Mouse (Mus musculus): ENCODE results near the gene Gfpt1. TPM values are rescaled to one million over a fixed set of nuclear protein-coding genes. Genes with fewer than 3 reads are reported as not detected.

Gene Gfpt1
- polyA plus RNA-seq (2015; fragmentation: Nextera tagmentation; extraction: Ambion mirVana), result 19.8 and 22.0 TPM in 2 replicates

DNA sequence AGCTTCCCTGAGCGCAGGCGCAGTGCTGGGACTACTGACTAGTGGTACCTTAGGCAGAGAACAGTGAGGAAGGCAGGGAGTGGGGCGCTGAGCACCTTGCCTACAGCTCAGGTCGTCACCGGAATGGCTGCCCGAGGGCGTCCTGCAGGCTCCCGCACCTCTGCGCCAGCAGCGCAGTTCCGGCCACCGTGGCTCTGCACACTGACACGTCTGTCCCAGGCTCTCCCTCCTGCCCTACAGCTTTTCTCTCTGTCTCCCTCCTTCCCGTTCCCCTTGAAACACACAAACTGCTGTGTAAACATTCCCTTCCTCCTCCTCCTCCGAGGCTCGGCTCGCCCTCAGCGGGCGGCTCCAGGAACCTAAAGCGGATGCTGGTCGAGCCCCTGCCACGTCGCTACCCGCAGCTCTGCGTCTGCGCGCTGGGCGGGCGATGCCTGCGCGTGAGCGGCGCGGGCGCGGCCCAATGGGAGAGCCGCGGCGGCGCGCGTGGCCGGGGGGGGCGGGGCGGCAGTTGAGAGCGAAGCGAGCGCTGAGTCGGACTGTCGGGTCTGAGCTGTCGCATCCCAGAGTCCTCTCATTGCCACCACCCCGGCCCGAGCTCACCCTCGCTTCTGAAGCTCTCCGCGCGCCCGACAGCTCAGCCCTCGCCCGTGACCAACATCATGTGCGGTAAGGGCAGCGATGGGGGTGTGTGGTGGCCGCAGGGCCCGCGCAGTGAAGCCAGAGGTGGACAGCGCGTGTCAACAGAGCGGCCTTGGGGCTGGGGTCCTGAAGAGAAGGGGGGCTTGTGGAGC lies at the start of gene Gfpt1:
Gfpt1 (plus strand) TSS at position 510 of the 794 bp plus-strand sequence.
- Histone ChIP-seq H3K4me3 (replicated peaks) (peak within 1 kb of the TSS; percentile 74), H3K27ac (peak within 1 kb of the TSS; percentile 100), H3K4me1 (peaks cover 15% of the 10 kb centered on the region), H3K36me3 (peaks cover 4% of the 10 kb centered on the region; the same call in 1 of the 2 replicates), H3K4me2 (peak within 1 kb of the TSS; percentile 83), H3K9ac (peak within 1 kb of the TSS; percentile 89), H3K9me3 (replicated peaks) (no peaks in the 10 kb centered on the region), H3K27me3 (no peaks in the 10 kb centered on the region)
- peak; percentile 99 for ATAC-seq (replicated peaks; ENCODE audit: low FRiP score)
- WGBS, result under 1% methylated on average over 68 of the region's 68 CpGs

DNA sequence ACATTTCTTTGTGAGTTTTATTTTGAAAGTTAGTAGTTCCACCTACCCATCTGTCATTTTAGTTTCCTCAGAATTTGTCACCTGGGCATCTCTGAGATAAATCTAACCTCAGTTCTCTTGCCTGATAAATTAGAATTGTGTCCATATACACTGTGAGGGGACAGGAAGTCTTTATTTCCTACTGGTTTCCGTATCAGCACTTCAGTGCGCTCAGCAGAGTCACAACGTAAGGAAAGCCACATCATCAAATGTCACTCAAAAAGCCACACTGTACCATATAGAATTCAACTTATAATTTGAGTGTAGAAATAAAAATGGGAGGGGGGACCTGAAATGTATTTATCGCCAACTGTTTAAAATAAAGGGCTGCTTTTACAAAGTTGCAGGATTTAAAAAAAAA lies 48.4 kb upstream of the Gfpt1 start:
- H3K4me2 ChIP-seq, result no peak overlapping the region
- 0 out of 2 replicates have a peak, but pooled peaks cover 3% of the 10 kb centered on the region for H3K4me1 ChIP-seq
- no peaks in the 10 kb centered on the region for H3K27me3 ChIP-seq
- H3K36me3 ChIP-seq, result peaks cover 44% of the 10 kb centered on the region
- no peak overlapping the region for H3K4me3 ChIP-seq (replicated peaks)
- H3K9me3 ChIP-seq (replicated peaks), result no peaks in the 10 kb centered on the region
- H3K9ac ChIP-seq, result no peak overlapping the region
- no peak overlapping the region for H3K27ac ChIP-seq
- ATAC-seq (replicated peaks; ENCODE audit: low FRiP score), result no peak
- 81% methylated on average over 4 of the region's 4 CpGs for WGBS

- H3K27me3 ChIP-seq, result no peaks in the 10 kb centered on the region
- H3K4me3 ChIP-seq (replicated peaks), result no peak overlapping the region
- WGBS, result 85% methylated on average over 5 of the region's 5 CpGs
- no peaks in the 10 kb centered on the region for H3K9me3 ChIP-seq (replicated peaks)
- H3K4me1 ChIP-seq, result 0 out of 2 replicates have a peak, but pooled peaks cover 3% of the 10 kb centered on the region
- H3K27ac ChIP-seq, result no peak overlapping the region
- no peak for ATAC-seq (replicated peaks; ENCODE audit: low FRiP score)
- no peak overlapping the region for H3K9ac ChIP-seq
- no peak overlapping the region for H3K4me2 ChIP-seq
- H3K36me3 ChIP-seq, result peaks cover 41% of the 10 kb centered on the region
These were observed 45.9 kb upstream of the Gfpt1 start for GRCm38 (mm10) chr6:86996629-86997307.

- ATAC-seq (replicated peaks; ENCODE audit: low FRiP score), result no peak
- 88% methylated on average over 6 of the region's 6 CpGs for WGBS
- Histone ChIP-seq H3K9me3 (replicated peaks) (no peaks in the 10 kb centered on the region), H3K36me3 (peaks cover 41% of the 10 kb centered on the region), H3K4me2 (no peak overlapping the region), H3K27ac (no peak overlapping the region), H3K4me1 (0 out of 2 replicates have a peak, but pooled peaks cover 3% of the 10 kb centered on the region), H3K4me3 (replicated peaks) (no peak overlapping the region), H3K9ac (no peak overlapping the region), H3K27me3 (no peaks in the 10 kb centered on the region)
These were observed 45.3 kb upstream of the Gfpt1 start for GRCm38 (mm10) chr6:86997360-86997759.

GRCm38 (mm10) chr6:87001995-87002394 lies 40.7 kb upstream of the Gfpt1 start:
- no peak for ATAC-seq (replicated peaks; ENCODE audit: low FRiP score)
- Histone ChIP-seq H3K4me2 (no peak overlapping the region), H3K4me1 (peaks cover 4% of the 10 kb centered on the region; the same call in 1 of the 2 replicates), H3K4me3 (replicated peaks) (no peak overlapping the region), H3K36me3 (peaks cover 25% of the 10 kb centered on the region), H3K27ac (peak overlapping the region; percentile 65), H3K9ac (no peak overlapping the region), H3K9me3 (replicated peaks) (no peaks in the 10 kb centered on the region), H3K27me3 (no peaks in the 10 kb centered on the region)
- 91% methylated on average over 6 of the region's 6 CpGs for WGBS

DNA sequence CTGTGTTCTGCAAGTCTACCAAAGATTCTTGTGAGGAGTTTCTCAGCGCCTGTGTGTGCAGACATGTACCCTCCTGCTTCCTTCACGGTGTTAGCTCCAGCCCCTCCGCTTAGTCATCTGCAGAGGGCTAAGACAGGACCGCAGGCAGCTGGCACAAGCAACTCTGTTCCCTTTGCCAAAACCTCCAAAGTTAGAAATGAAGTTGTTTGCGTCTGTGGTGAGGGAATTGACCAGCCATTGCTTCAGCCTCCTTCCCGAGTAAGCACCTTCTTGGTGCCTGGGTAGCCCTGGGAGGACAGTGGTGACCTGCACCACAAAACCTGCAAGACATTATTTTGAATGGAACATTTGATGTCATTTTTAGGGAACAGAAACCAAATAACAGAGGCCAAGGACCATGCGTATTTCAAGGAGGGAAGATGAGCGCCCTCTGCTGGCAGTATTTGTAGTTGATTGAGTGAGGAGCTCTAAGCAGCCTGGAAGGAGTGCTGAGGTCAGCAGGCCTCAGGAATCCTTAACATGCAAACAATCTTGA lies 40.1 kb upstream of the Gfpt1 start:
- H3K27ac ChIP-seq, result peak overlapping the region; percentile 65

GRCm38 (mm10) chr6:87004099-87004498 lies 38.5 kb upstream of the Gfpt1 start:
- 81% methylated on average over 2 of the region's 2 CpGs for WGBS

More for the DNA sequence above, 40.1 kb upstream of the Gfpt1 start:
- peaks cover 19% of the 10 kb centered on the region for H3K36me3 ChIP-seq
- H3K9me3 ChIP-seq (replicated peaks), result no peaks in the 10 kb centered on the region
- H3K4me3 ChIP-seq (replicated peaks), result no peak overlapping the region
- H3K4me1 ChIP-seq, result peaks cover 4% of the 10 kb centered on the region; the same call in 1 of the 2 replicates
- H3K9ac ChIP-seq, result no peak overlapping the region
- no peak overlapping the region for H3K4me2 ChIP-seq
- H3K27me3 ChIP-seq, result no peaks in the 10 kb centered on the region
- 55% methylated on average over 8 of the region's 8 CpGs for WGBS
- ATAC-seq (replicated peaks; ENCODE audit: low FRiP score), result peak; percentile 49; the same call in 1 of the 2 replicates

DNA sequence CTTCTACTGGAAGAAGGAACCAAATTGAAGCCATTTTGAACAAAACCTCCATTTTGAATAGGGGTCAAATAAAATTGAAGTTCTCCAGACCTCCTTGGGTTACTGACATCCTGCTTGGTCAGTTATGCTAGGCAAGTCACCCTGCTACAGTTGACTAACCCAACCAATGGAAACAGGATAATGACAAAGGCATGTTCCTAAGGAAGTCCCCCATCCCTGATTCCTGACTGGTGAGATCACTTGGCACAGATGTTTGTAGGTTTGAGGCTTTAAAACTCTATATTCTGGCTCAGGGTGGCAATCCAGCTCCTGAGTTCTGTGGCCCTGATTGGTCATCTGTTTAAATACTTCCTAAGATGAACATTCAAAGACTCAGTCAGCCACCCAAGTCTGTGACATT lies 37.1 kb upstream of the Gfpt1 start:
- no peak overlapping the region for H3K9ac ChIP-seq
- peaks cover 13% of the 10 kb centered on the region for H3K4me1 ChIP-seq
- H3K4me3 ChIP-seq (replicated peaks), result no peak overlapping the region
- H3K4me2 ChIP-seq, result no peak overlapping the region
- no peaks in the 10 kb centered on the region for H3K27me3 ChIP-seq
- no peak overlapping the region for H3K27ac ChIP-seq
- H3K36me3 ChIP-seq, result no peaks in the 10 kb centered on the region
- no peaks in the 10 kb centered on the region for H3K9me3 ChIP-seq (replicated peaks)
- no peak for ATAC-seq (replicated peaks; ENCODE audit: low FRiP score)

More at GRCm38 (mm10) chr6:87004099-87004498, 38.5 kb upstream of the Gfpt1 start:
- no peak overlapping the region for H3K27ac ChIP-seq
- peaks cover 4% of the 10 kb centered on the region for H3K36me3 ChIP-seq
- no peak overlapping the region for H3K4me2 ChIP-seq
- H3K9ac ChIP-seq, result no peak overlapping the region
- H3K4me3 ChIP-seq (replicated peaks), result no peak overlapping the region
- no peaks in the 10 kb centered on the region for H3K27me3 ChIP-seq
- ATAC-seq (replicated peaks; ENCODE audit: low FRiP score), result no peak
- H3K4me1 ChIP-seq, result peaks cover 6% of the 10 kb centered on the region
- no peaks in the 10 kb centered on the region for H3K9me3 ChIP-seq (replicated peaks)

DNA sequence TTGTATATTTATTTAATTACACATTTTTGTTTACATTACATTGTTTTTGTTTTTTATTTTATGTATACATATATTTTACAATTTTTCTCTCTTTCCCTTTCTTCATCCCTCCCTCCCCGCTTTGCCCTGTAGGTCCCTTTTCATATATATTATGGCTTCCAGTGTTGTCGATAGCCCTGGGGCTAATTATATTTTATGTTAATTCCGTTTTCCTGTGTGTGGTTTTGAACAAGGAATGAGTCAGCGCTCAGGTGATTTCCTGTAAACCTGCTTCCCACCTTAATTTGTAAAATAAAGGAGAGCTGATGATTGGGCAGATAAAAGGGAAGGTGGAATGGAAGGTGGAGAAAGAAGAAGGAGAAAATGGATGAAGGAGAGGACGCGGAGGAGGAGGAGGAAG lies 33.8 kb upstream of the Gfpt1 start, which contains the start of gene Nfu1:
Nfu1 (plus strand) TSS at position 350 of the 400 bp plus-strand sequence.
- Histone ChIP-seq H3K27ac (peak within 1 kb of the TSS; percentile 90), H3K9ac (peak within 1 kb of the TSS; percentile 94), H3K4me3 (replicated peaks) (peak within 1 kb of the TSS; percentile 89), H3K4me1 (peaks cover 14% of the 10 kb centered on the region), H3K4me2 (peak within 1 kb of the TSS; percentile 63), H3K27me3 (no peaks in the 10 kb centered on the region), H3K36me3 (peaks cover 15% of the 10 kb centered on the region), H3K9me3 (replicated peaks) (no peaks in the 10 kb centered on the region)
- ATAC-seq (replicated peaks; ENCODE audit: low FRiP score), result no peak
- WGBS, result 68% methylated on average over 6 of the region's 6 CpGs

DNA sequence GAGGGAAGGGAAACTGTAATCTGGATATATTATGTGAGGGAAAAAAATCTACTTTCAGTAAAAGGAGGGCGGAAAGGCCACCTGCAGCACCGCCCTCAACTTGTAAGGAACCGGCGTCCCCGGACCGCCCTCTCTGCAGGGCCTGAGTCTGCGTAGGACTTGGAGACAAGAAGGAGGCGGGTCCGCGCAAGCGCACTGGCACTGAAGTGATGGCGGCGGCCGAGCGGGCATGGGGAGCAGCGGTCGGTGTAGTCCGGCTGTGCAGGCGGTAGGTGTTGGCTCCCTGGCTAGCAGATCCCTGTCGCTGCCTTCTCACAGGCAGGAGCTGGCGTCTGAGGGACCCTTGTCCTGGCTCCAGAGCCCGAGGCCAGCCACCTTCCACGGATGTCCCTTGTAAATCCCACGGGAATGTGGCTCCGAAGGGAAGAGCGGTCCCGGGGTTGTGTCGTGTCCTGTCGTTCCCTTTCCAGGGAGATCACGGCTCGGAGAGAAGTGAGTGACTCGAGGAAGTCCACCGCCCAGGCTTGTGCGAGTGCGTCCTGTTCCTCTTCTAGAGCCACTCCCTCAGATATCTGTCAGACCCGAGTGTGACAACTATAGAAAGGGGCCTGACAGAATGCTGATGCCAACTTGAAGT lies 32.8 kb upstream of the Gfpt1 start:
- H3K4me2 ChIP-seq, result peak overlapping the region; percentile 63
- peak; percentile 97 for ATAC-seq (replicated peaks; ENCODE audit: low FRiP score)
- peak overlapping the region; percentile 90 for H3K27ac ChIP-seq
- WGBS, result 0% methylated on average over 36 of the region's 36 CpGs
- peak overlapping the region; percentile 94 for H3K9ac ChIP-seq
- H3K27me3 ChIP-seq, result no peaks in the 10 kb centered on the region
- H3K4me1 ChIP-seq, result peaks cover 14% of the 10 kb centered on the region
- H3K9me3 ChIP-seq (replicated peaks), result no peaks in the 10 kb centered on the region
- H3K4me3 ChIP-seq (replicated peaks), result peak overlapping the region; percentile 89
- peaks cover 21% of the 10 kb centered on the region for H3K36me3 ChIP-seq

DNA sequence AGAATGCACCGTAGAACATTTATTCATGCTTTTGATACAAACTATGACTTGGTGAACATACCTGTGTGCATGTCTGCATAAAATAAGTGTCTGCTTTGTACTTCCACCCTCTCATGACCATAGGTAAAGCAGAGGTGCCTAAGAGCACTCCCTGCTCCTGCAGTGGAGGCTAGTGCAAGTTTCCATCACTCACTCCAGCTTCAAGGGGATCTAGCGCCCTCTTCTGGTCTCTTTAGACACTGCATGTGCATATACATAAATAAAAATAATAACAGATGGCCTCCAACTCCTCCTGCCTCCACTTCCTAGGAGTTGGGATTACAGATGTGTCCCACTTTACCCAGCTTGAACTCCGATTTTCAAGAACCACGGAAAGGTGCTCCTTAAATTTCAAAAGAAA lies 25.7 kb upstream of the Gfpt1 start:
- H3K9me3 ChIP-seq (replicated peaks), result peaks cover 4% of the 10 kb centered on the region; the same call in 1 of the 2 replicates

More for the DNA sequence above, 25.7 kb upstream of the Gfpt1 start:
- no peak for ATAC-seq (replicated peaks; ENCODE audit: low FRiP score)
- Histone ChIP-seq H3K4me3 (replicated peaks) (no peak overlapping the region), H3K27ac (no peak overlapping the region), H3K4me1 (no peaks in the 10 kb centered on the region), H3K27me3 (no peaks in the 10 kb centered on the region), H3K4me2 (no peak overlapping the region), H3K9ac (no peak overlapping the region), H3K36me3 (peaks cover 88% of the 10 kb centered on the region)
- WGBS, result 66% methylated on average over 4 of the region's 4 CpGs
